Mouse (Mus musculus) monocyte, adult 2 months (primary cell): ENCODE data around the gene Cd300lg.

Source experiments
- DNase-seq, 2 experiments: peaks; one replicate each; pipeline ENCODE4 v3.0.0; 2022; ENCODE audit warnings: low spot score in 2 of 2, low read depth in 1 of 2

The Cd300lg gene

DNA sequence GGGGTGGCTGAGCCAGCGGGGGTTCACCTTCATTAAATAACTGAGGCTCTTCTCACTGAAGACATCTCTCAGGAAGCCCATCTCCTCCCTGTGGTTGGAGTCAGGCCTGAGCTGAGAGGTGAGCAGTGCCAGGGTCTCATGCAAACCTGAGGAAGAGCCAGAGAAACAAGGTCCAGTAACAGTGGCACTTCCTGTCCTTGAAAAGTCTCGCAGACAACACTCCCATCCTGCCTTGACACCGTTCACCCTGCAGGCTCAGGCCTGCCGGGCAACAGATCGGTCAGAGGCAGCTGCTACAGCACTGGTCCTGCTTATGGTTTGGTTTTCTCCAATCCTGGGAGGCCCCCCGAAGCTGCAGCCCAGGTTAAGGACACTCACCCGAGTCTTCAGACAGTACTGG is 16.0 kb upstream of the Cd300lg start:
- no peak for DNase-seq

DNA sequence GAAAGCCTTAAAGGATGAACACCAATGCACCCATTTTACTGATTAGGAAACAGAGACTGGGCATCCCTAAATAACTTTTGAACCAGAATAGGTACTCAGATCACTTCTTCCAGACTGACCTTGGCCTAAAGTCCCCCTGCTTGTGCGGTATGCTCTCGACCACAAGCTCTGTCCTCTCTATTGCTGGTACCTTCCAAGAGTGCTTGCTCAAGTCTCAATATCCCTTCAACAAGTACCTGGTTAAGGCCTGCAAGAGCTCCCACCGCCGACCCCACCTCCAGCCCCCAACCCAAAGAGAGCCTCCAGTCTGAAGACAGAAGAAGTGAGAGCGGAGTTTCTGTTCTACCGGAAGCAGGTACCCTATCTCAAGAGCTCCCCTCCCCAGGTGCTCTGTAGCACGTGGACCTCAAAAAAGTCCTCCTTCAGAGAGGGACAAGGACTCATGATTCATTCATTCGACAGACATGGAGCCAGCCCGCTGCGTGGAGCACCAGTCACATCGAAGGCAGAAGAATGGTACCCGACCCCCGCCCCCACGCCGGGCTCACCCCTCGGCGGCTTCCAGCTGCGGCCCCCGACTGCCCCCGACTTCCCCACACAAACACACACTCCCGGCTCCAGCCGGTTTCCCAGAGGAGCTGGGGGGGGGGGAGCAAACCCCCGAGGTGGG is 15.2 kb upstream of the Cd300lg start:
- DNase-seq: no peak

- DNase-seq: no peak
Observed at GRCm38 (mm10) chr11:102026694-102027360, 14.5 kb upstream of the Cd300lg start.

DNA sequence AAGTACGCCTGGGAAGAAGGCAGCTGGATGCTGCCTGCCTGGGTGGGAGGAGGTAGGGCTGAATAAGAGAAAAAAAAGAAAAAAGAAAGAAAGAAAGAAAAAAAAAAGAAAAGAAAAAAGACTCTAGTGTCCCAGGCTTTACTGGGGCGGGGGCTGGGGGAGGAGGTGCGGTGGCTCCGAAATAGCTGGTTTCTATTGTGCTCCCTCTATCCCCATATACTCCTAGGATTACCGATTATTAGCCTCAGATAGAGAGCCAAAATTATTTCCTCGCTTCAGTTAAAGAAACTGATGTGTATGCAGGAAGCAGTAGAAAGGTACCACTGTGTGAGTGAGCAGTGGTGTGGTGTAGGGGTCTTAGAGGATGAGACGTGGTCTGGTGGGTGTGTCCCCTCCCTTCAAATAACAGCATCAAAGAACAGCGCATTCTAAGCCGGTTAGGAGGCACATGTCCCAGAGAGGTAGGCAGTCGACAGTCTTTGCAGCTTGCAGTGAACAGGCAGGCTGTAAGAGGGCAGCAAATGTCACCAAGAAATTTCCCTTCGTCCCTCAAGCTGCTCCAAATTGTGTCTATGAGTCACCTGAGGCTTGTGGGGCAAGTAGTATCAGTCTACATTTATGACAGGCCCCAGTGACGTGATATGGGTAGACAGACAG is 13.8 kb upstream of the Cd300lg start:
- no peak for DNase-seq

- no peak for DNase-seq
Observed at GRCm38 (mm10) chr11:102028087-102028816, 13.1 kb upstream of the Cd300lg start, which contains the start of gene Mpp3. Gene Mpp3 (minus strand): TSS chr11:102028461.

- no peak for DNase-seq
Observed at GRCm38 (mm10) chr11:102029304-102029703, 12.0 kb upstream of the Cd300lg start.

DNA sequence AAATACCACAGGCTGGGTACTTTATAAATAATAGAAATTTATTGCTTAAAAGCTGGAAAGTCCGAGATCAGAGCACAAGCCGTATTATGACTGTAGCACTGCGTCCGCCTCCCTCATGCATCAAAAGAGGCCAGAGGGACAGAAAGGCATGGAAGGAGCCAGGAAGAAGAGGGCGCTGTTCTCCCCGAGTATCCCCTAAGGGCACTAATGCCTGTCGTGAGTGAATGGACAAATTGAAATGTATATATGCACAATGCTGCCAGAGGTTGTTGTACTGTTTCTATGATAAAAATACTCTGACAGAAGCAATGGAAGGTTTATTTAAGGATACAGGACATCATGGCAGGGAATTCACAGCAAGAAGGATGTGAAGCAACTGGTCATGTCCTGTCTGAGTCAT is 11.3 kb upstream of the Cd300lg start:
- DNase-seq: no peak

GRCm38 (mm10) chr11:102031149-102031548 is 10.2 kb upstream of the Cd300lg start:
- no peak for DNase-seq

GRCm38 (mm10) chr11:102033055-102033591 is 8.2 kb upstream of the Cd300lg start:
- no peak for DNase-seq

- no peak for DNase-seq
Observed at GRCm38 (mm10) chr11:102034887-102035286, 6.4 kb upstream of the Cd300lg start.

DNA sequence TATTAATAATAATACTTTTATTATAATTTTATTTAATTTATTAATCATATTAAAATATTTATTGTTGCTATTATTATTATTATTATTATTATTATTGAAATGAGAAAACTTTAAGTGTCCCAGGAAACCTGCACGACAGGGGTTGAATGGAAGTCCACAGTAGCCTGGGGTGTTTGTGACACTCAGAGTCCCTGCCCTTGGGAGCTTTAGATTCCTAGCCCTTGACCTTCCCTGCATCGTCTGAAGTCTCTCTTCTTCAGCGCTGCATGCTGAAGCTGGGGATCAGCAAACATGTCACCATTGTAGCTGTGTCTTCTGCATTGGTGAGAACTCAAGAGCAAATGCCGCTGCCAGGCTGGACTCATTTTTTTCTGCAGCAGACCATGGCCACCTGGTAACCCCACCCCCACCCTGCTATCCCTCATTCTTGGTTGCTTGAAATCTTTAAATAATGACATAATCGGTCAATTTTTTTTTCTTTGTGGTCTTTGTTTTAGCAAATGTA is 5.8 kb upstream of the Cd300lg start:
- DNase-seq: no peak

DNA sequence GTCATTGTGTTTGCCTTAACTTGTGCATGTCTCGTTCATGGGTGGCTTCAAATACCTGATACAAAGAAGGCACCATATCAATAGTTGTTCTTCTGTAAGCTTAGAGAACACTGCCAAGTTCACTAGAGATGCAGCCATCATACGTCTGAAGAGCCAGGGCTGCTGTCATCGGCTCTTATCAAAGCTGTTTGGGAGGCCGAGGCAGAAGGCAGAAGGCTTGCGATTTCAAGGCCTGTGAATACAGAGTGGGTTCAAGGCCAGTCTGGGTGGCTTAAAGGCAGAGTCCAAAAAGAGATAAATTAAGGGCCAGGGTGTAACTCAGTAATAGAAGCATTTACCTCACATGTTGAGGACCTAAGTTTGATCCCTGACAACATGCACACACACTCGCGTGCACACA is 5.0 kb upstream of the Cd300lg start:
- no peak for DNase-seq

GRCm38 (mm10) chr11:102037789-102038188 is 3.5 kb upstream of the Cd300lg start:
- DNase-seq: no peak

GRCm38 (mm10) chr11:102039487-102040137 is 1.7 kb upstream of the Cd300lg start:
- no peak for DNase-seq

DNA sequence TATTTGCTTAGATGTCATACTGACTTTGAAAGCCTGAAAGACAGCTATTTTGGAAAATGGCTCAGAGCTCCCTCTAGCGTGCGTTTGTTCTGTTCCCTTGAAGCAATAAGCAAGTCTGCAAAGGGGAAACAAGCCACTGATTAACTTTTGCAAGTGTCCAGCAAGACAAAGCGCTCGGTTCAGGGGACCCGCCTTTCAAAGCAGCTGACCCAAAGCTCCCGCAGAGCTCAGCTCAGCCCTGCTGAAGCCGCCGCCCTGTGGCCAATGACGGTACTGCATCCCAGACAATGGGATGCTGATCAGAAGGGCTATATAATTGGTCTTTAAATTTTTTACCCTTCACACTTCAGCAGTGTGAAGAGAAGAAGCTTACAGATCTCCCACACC is 1.2 kb upstream of the Cd300lg start:
- DNase-seq: peak; percentile 77 to 78

DNA sequence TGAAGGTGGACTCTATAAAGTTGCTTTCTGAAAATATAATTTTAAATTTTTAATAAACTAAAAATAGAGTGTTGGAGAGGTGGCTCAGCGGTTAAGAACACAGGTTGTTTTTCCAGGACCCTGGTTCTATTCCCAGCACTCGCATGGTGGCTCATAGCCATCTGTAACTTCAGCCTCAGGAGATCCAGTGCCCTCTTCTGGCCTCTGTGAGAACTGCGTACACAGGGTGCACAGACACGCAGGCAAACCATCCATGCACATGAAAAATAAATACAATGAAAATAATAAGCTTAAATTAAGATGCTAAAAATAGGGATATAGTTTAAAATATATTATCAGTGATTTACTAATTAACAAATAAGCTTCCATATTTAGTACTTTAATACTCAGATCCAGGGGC is 663 bp upstream of the Cd300lg start:
- no peak for DNase-seq

DNA sequence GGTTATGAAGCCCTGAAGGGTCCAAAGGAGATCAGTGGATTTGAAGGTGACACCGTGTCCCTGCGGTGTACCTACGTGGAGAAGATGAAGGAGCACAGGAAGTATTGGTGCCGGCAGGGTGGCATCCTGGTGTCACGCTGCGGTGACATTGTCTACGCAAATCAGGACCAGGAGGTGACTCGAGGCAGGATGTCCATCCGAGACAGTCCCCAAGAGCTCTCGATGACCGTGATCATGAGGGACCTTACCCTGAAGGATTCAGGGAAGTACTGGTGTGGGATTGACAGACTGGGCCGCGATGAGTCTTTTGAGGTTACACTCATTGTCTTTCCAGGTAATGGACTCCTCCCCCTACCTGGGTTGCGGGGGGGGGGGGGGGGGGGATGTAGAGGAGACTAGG is 1.7 kb downstream of the Cd300lg start:
- no peak for DNase-seq

- DNase-seq: no peak
Observed at GRCm38 (mm10) chr11:102043381-102043780, 2.1 kb downstream of the Cd300lg start.

- no peak for DNase-seq
Observed at GRCm38 (mm10) chr11:102044691-102045212, 3.4 kb downstream of the Cd300lg start.

- no peak for DNase-seq
Observed at GRCm38 (mm10) chr11:102046607-102047006, 5.3 kb downstream of the Cd300lg start.
